Mouse (Mus musculus) liver, embryonic 15.5 days (tissue): ENCODE data around the gene Maip1. TPM values are rescaled to one million over a fixed set of nuclear protein-coding genes. Genes with fewer than 3 reads are reported as not detected.

Experiments
- ATAC-seq: fragments of 200-750 bp; cut with Nextera tagmentation; 2 replicates; pipeline ENCODE4 v1.8.0; 2017; ENCODE audit warnings: moderate number of reproducible peaks, mild to moderate bottlenecking, moderate library complexity; ENCODE audit not compliant: insufficient read depth
- H3K27ac ChIP-seq: fragments of 300-500 bp; sonication (generic); replicated peaks from 2 replicates; pipeline ENCODE4 v1.5.1; 2015; ENCODE audit warnings: mild to moderate bottlenecking, inconsistent platforms
- H3K27me3 ChIP-seq: fragments of 300-500 bp; sonication (generic); 2 replicates; pipeline ENCODE4 v1.6.1; 2015; ENCODE audit warnings: mild to moderate bottlenecking, inconsistent platforms
- H3K36me3 ChIP-seq: fragments of 300-500 bp; sonication (generic); replicated peaks from 2 replicates; pipeline ENCODE4 v1.6.1; 2015; ENCODE audit warnings: moderate library complexity, mild to moderate bottlenecking, inconsistent platforms
- H3K4me1 ChIP-seq: fragments of 300-500 bp; sonication (generic); replicated peaks from 2 replicates; pipeline ENCODE4 v1.6.1; 2015; ENCODE audit warnings: inconsistent platforms
- H3K4me2 ChIP-seq: fragments of 300-500 bp; sonication (generic); 2 replicates; pipeline ENCODE4 v1.6.1; 2015; ENCODE audit warnings: moderate library complexity, mild to moderate bottlenecking, inconsistent platforms
- H3K4me3 ChIP-seq: fragments of 300-500 bp; sonication (generic); replicated peaks from 2 replicates; pipeline ENCODE4 v1.5.1; 2015; ENCODE audit warnings: mild to moderate bottlenecking, inconsistent platforms
- H3K9ac ChIP-seq: fragments of 300-500 bp; sonication (generic); 2 replicates; pipeline ENCODE4 v1.6.1; 2015; ENCODE audit warnings: moderate library complexity, mild to moderate bottlenecking, inconsistent platforms
- H3K9me3 ChIP-seq: fragments of 300-500 bp; sonication (generic); replicated peaks from 2 replicates; pipeline ENCODE4 v1.6.1; 2016; ENCODE audit warnings: inconsistent platforms
- WGBS: fragments of 180-500 bp; shearing (Covaris S2); methylation state at CpG from one replicate; pipeline ENCODE4 v1.1.7; 2015; ENCODE audit warnings: mixed read lengths; ENCODE audit not compliant: insufficient replicate concordance; 5-methylcytosine and 5-hydroxymethylcytosine counted together
- polyA plus RNA-seq: library from polyadenylated mRNA; unstranded; fragments of >200 nt; fragmentation: Nextera tagmentation; extraction: Ambion mirVana; gene quantifications from 2 replicates; pipeline ENCODE4 v1.2.1, GENCODE M21; 2015

Gene Maip1
- polyA plus RNA-seq = 6.8 and 7.9 TPM in 2 replicates

GRCm38 (mm10) chr1:57406187-57407151, at the start of gene Maip1, which contains the start of gene Tyw5:
Gene Maip1, plus strand, starts transcription at chr1:57406328.
Gene Tyw5, minus strand, starts transcription at chr1:57407101.
- peak; percentile 86 for ATAC-seq
- Histone ChIP-seq H3K27ac (peak within 1 kb of the TSS; percentile 89), H3K9me3 (no peaks in the 10 kb centered on the region), H3K9ac (peak within 1 kb of the TSS; percentile 79), H3K27me3 (no peaks in the 10 kb centered on the region), H3K4me1 (peaks cover 28% of the 10 kb centered on the region), H3K4me2 (peak within 1 kb of the TSS; percentile 79), H3K4me3 (peak within 1 kb of the TSS; percentile 76), H3K36me3 (no peaks in the 10 kb centered on the region)
- under 1% methylated on average over 71 of the region's 72 CpGs for WGBS

- H3K4me3 ChIP-seq = no peak overlapping the region
- H3K4me2 ChIP-seq = no peak overlapping the region
- no peak for ATAC-seq
- 72% methylated on average over 5 of the region's 5 CpGs for WGBS
- H3K4me1 ChIP-seq = no peaks in the 10 kb centered on the region
- no peak overlapping the region for H3K27ac ChIP-seq
- no peaks in the 10 kb centered on the region for H3K36me3 ChIP-seq
- no peak overlapping the region for H3K9ac ChIP-seq
- no peaks in the 10 kb centered on the region for H3K9me3 ChIP-seq
- H3K27me3 ChIP-seq = no peaks in the 10 kb centered on the region
Observed at GRCm38 (mm10) chr1:57358546-57358945, 47.6 kb upstream of the Maip1 start.

DNA sequence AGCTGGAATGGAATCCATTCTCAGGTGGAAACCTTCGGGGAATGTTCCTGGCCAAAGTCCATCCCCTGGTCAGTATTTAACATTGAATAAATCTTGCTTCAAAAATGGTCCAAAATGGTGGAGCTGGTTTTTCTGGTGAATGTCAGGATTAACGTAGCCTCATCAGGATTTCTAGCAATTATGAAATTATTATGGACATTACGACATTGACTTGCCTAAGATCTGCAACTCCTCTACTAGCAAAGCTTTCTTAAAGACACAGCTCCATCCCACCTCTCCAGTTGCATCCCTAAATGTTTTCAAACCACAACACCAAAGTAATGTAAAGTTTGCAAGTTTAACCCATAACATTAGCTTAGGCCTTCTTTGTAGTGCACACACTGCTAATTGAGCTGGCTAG, 38.7 kb upstream of the Maip1 start:
- Histone ChIP-seq H3K4me2 (no peak overlapping the region), H3K36me3 (no peaks in the 10 kb centered on the region), H3K27ac (no peak overlapping the region), H3K9ac (no peak overlapping the region), H3K27me3 (no peaks in the 10 kb centered on the region), H3K4me1 (no peaks in the 10 kb centered on the region), H3K4me3 (no peak overlapping the region), H3K9me3 (no peaks in the 10 kb centered on the region)
- 67% methylated on average over 3 of the region's 3 CpGs for WGBS
- no peak for ATAC-seq

DNA sequence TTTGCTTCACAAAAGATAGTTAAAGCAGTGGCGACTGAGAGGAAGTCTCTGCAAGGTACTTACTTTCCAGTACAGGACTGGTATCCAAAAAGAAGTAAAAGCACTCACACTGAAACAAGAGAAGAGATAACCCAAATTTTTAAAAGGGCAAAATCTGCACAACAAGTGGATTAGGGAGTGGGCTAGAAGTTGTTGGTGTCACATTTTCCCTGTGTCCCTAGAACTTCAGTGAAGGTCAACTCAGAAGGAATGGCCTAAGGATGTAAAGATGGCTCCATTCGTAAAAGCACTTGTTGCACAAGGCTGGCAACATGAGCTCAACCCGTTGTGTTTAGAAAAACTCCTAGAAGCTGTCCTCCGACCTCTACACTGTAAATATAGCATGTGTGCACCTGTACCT, 37.0 kb upstream of the Maip1 start:
- no peak overlapping the region for H3K4me2 ChIP-seq
- H3K4me1 ChIP-seq = no peaks in the 10 kb centered on the region
- no peaks in the 10 kb centered on the region for H3K36me3 ChIP-seq
- H3K27me3 ChIP-seq = no peaks in the 10 kb centered on the region
- no peak overlapping the region for H3K4me3 ChIP-seq
- 57% methylated on average over 4 of the region's 4 CpGs for WGBS
- no peak for ATAC-seq
- no peak overlapping the region for H3K9ac ChIP-seq
- H3K27ac ChIP-seq = no peak overlapping the region
- no peaks in the 10 kb centered on the region for H3K9me3 ChIP-seq

DNA sequence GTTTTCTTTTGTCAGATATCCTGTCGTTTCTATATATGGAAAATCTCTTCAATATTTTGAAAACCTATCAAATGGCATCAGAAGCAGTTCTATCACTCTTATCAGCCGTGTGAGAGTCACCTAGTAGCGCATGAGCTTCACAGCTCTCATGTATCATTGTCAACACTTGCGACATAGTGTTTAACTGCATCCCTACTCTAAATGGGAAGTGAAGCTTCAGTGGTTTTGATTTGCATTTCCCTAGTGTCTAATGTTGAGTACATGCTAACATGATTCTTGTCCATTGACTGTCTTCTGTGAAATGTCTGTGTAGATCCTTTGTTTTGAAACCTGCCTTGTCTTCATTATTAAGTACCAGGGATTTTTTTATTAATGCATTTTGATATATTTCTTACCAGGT, 35.7 kb upstream of the Maip1 start:
- WGBS = 54% methylated on average over 4 of the region's 4 CpGs

GRCm38 (mm10) chr1:57375276-57375675, 30.9 kb upstream of the Maip1 start:
- no peak overlapping the region for H3K9ac ChIP-seq
- H3K4me1 ChIP-seq = peaks cover 24% of the 10 kb centered on the region
- 83% methylated on average over 2 of the region's 2 CpGs for WGBS
- H3K36me3 ChIP-seq = no peaks in the 10 kb centered on the region; the same call in 1 of the 2 replicates
- no peak for ATAC-seq
- no peak overlapping the region for H3K4me2 ChIP-seq
- H3K27ac ChIP-seq = no peak overlapping the region
- no peaks in the 10 kb centered on the region for H3K9me3 ChIP-seq
- H3K27me3 ChIP-seq = no peaks in the 10 kb centered on the region
- H3K4me3 ChIP-seq = no peak overlapping the region

More for the DNA sequence above, 35.7 kb upstream of the Maip1 start:
- no peaks in the 10 kb centered on the region for H3K36me3 ChIP-seq
- H3K9ac ChIP-seq = no peak overlapping the region
- no peak for ATAC-seq
- no peak overlapping the region for H3K4me3 ChIP-seq
- no peaks in the 10 kb centered on the region for H3K27me3 ChIP-seq
- no peak overlapping the region for H3K27ac ChIP-seq
- H3K4me2 ChIP-seq = no peak overlapping the region
- no peaks in the 10 kb centered on the region for H3K9me3 ChIP-seq
- no peaks in the 10 kb centered on the region for H3K4me1 ChIP-seq

DNA sequence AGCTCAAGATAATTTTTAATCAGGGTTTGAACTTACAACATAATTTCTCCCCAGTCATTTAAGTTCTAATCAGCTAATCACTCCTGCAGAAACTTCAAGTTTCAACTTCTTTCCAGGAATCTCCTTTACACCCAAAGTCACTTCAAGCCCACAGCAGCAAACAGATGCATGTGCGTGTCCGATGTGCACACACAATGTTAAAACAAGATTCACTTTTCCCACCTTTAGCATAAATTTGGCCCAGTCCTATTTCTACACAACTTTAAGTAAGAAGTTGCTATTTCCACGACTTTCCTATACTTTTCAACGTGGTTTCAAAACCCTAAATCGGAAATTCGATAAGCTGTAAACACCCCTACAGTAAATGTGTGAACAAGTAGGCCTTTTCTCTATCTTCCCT, 29.3 kb upstream of the Maip1 start:
- Histone ChIP-seq H3K27me3 (no peaks in the 10 kb centered on the region), H3K9me3 (no peaks in the 10 kb centered on the region), H3K27ac (peak overlapping the region; percentile 56), H3K4me2 (peak overlapping the region; percentile 88), H3K9ac (peak overlapping the region; percentile 89), H3K36me3 (no peaks in the 10 kb centered on the region; the same call in 1 of the 2 replicates), H3K4me1 (peaks cover 24% of the 10 kb centered on the region), H3K4me3 (peak overlapping the region; percentile 87)
- no peak for ATAC-seq
- WGBS = 49% methylated on average over 6 of the region's 6 CpGs

- Histone ChIP-seq H3K9ac (peak within 1 kb of the TSS; percentile 89), H3K4me2 (peak within 1 kb of the TSS; percentile 88), H3K27ac (peak within 1 kb of the TSS; percentile 79), H3K27me3 (no peaks in the 10 kb centered on the region), H3K4me3 (peak within 1 kb of the TSS; percentile 87), H3K9me3 (no peaks in the 10 kb centered on the region), H3K36me3 (no peaks in the 10 kb centered on the region; the same call in 1 of the 2 replicates), H3K4me1 (peaks cover 24% of the 10 kb centered on the region)
- peak; percentile 97 for ATAC-seq
- under 1% methylated on average over 81 of the region's 81 CpGs for WGBS
Observed at GRCm38 (mm10) chr1:57377376-57378341, 28.5 kb upstream of the Maip1 start, which contains the start of gene 1700066M21Rik. Gene 1700066M21Rik, plus strand, starts transcription at chr1:57377620.

- Histone ChIP-seq H3K27ac (no peak overlapping the region), H3K9me3 (no peaks in the 10 kb centered on the region), H3K36me3 (peaks cover 11% of the 10 kb centered on the region; the same call in 1 of the 2 replicates), H3K4me3 (no peak overlapping the region), H3K27me3 (no peaks in the 10 kb centered on the region), H3K4me2 (no peak overlapping the region), H3K4me1 (no peaks in the 10 kb centered on the region), H3K9ac (no peak overlapping the region)
- ATAC-seq = no peak
Observed at GRCm38 (mm10) chr1:57386519-57386918, 19.6 kb upstream of the Maip1 start.

- no peaks in the 10 kb centered on the region for H3K9me3 ChIP-seq
- H3K27ac ChIP-seq = no peak overlapping the region
- no peak overlapping the region for H3K4me3 ChIP-seq
- H3K4me2 ChIP-seq = no peak overlapping the region
- 43% methylated on average over 2 of the region's 2 CpGs for WGBS
- H3K9ac ChIP-seq = no peak overlapping the region
- no peaks in the 10 kb centered on the region for H3K27me3 ChIP-seq
- H3K36me3 ChIP-seq = peaks cover 14% of the 10 kb centered on the region
- H3K4me1 ChIP-seq = no peaks in the 10 kb centered on the region
- no peak for ATAC-seq
Observed at GRCm38 (mm10) chr1:57387876-57388275, 18.3 kb upstream of the Maip1 start.
